Mouse (Mus musculus) MEL-GATA-1-ER (cell line): ENCODE results near the gene Hspa1a.
"Not testable (repeated sequence)": the region's sequence is repeated elsewhere in the genome, so short reads cannot be mapped to it uniquely, and the experiment has no call there.

Experiments used
- DNase-seq: peaks from one replicate; pipeline ENCODE4 v3.0.0-alpha.2; 2012; ENCODE audit warnings: low read depth; ENCODE audit errors: extremely low read depth

The Hspa1a gene

DNA sequence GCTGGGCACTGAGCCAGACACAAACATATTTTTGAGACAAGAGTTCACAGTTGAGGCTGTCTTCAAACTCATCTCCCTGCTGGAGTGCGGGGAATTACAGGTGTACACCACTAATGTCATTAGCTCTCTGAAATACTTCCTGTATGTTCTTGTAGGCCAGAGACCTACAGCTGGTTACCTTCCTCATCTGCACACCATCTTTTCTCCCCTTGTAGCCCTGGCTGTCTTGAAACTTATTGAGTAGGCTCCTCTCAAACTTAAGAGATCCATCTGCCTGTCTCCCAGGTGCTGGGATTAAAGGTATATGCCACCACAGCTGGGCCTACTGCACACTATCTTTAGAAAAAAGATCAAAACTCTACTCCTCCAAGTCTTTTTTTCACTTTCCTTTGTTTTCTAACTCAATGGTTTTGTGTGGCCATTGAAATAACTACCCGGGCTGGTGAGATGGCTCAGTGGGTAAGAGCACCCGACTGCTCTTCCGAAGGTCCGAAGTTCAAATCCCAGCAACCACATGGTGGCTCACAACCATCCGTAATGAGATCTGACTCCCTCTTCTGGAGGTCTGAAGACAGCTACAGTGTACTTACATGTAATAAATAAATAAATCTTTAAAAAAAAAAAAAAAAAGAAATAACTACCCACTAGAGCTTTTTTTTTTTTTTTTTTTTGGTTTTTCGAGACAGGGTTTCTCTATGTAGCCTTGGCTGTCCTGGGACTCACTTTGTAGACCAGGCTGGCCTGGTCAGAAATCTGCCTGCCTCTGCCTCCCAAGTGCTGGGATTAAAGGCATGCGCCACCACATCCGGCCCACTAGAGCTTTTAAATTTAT, 23.0 kb downstream of the Hspa1a start:
- not testable (repeated sequence) for DNase-seq

DNA sequence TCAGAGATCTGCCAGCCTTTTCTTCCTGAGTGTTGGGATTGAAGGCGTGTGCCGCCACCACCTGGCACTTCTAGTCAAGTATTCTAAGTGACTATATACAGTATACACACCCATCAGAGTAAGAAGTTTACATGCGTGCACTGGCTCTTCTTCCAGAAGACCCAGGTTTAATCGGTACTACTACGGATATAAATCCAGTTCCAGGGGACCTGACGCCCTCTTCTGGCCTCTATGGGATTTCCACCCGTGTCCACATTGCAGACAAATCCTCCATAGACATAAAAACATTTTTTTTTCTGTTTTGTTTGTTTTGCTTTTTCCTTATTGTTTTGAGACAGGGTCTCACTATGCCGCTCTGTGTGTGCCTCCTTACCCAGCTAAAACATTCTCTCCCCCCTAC, 24.4 kb downstream of the Hspa1a start:
- DNase-seq = no peak

DNA sequence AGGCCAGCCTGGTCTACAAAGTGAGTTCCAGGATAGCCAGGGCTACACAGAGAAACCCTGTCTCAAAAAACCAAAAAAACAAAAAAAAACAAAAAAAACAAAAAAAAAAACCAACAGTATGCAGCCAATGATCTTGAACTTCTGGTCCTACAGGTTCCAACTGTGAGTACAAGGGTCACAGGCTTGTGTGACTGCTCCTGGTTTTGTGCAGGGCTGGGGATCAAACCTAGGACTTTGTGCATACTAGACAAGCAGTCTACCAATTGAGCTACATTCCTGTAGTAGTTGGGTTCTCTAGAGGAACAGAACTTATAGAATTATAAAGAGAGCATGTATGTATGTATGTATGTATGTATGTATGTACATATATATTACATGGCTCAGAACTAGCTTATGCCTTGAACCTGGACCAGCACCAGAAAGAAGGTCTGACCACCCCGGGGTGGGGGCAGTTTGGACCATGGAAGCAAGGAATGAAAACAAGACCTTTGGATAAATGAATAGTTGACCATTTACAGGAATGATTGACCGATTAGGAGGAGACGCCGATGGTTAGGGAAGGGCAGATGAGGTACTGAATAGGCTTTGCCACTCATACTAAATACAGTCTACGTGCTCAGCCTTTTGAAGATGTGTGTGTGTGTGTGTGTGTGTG, 25.3 kb downstream of the Hspa1a start:
- DNase-seq = no peak

DNA sequence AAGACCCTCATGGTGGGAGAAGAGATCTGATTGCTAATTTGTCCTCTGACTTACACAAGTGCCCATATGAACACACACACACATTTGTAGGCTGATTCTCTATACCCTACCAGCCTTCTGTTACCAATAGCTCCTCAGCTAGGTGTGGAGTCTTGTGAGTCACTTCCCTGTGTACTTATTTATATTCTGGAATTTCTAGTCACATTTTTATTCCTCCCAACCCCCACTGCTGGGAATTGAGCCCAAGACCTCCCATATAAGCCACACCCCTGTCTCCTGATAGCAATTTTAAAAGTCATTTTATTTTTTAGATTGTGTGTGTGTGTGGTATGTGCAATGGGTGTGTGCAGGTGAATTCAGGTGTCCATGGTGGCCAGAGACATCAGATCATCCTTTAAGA, 27.6 kb downstream of the Hspa1a start:
- DNase-seq = no peak

DNA sequence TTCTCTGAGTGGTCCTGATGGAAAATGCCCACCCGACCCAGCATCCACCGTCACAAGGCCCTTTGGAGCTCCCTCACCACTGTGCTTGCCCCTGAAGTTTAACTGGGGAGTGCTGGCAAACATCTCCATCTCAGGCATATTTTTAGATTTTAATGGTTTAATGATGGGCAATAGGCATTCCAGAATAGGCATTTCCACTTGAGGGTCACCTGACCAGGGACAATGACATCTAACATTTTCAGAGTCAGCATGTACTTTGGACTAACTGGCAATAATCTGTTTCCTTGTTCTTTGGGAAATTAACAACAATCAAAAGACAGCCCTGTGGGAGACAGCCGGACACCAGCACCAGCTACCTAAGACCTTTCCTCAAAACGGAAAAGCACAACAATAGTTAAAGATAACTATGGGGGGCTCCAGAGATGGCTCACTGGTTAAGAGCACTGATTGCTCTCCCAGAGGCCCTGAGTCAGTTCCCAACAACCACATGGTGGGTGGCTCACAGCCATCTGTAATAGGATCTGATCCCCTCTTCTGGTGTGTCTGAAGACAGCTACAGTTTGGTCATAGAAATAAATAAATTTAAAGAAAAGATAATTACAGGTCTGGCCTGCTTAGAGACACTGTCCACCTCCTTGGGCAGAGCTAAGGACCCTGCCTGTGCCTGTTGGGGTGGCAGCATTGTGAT, 28.7 kb downstream of the Hspa1a start:
- DNase-seq = no peak

DNA sequence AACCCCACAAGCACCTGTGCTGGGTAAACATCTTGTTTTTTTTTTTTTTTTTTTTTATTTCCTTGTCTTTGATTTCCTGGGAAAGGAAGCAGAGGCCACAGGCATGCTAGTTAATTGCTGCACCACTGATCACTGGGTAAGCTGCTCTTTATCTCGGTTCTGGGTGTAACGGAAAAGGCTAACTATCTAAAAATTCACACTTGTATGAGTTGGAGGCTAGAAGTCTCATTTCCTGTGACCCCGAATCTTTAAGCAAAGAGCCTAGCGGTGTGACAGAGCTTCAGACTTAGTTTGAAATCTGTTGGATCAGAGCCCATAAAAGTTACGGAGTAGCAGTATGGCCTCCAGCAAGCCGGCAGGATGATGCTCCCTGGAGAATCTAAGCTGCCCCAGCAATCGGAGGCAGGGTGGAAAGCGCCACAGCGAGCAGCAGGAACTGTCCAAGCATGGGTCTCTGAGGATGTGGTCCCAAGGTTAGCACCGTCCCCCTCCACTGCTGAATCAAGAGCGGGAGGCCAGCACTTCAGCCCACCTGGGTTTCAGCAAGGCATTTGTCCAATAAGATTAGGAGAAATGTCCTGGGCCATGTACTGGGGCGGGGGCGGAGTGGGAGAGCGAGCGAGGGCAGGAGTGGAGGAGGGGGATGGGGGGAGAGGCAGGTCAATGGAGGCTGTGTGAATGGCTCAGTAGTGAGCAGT, 30.5 kb downstream of the Hspa1a start:
- DNase-seq = peak; percentile 66

DNA sequence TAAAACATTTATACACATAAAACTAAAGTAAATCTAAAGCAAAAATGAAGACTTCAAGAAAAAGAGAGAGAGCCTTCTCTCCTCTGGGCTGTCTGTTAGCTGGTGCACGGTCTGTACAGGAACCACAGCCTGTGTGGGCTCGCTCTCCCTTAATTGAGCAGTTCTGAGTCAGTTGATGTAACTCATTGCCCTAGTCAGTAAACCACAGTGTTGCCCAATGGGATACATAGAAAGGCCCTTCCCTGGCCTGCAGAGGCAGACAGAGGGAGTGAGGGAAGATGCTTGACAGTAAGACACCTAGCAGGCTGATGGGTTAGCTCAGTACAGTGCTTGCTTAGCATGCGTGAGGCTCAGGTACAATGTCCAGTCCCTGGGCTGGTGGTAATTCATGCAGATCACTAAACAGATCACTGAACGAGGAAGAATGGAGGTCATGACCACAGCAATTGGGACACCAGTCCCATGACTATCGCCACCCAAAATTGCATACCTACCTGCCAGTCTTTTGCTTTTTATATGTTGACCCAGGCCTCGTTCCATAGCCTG, 33.9 kb downstream of the Hspa1a start:
- DNase-seq = no peak

DNA sequence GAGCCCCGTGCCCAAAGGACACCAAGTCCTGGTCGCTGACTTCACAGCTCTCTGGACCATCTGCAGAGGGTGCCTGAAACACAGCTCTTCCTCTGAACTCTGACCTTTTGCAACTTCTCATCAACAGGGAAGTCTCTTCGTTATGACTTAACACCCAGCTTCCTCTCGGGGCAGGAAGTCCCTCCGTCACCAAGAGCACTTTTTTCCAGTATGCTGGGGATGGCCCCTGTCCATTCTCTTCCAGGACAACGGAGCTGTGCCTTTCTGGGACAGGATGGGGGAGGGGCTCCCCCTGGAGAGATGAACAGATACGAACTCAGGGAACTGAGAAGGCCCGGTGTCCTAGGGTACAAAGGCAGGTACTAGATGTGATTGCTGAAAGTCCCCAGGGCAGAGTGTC, 37.1 kb downstream of the Hspa1a start:
- no peak for DNase-seq

DNA sequence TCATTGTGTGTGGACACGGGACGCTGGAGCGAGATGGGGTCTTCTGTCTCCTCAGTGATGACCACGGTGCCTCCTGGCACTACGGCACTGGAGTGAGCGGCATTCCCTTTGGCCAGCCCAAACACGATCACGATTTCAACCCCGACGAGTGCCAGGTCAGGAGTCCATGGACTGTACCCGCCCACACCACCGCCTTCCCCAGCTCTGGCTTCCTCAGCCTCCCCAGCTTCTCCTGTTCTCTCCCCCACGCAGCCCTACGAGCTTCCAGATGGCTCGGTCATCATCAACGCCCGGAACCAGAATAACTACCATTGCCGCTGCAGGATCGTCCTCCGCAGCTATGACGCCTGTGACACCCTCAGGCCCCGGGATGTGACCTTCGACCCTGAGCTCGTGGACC, 37.9 kb downstream of the Hspa1a start:
- DNase-seq = no peak

DNA sequence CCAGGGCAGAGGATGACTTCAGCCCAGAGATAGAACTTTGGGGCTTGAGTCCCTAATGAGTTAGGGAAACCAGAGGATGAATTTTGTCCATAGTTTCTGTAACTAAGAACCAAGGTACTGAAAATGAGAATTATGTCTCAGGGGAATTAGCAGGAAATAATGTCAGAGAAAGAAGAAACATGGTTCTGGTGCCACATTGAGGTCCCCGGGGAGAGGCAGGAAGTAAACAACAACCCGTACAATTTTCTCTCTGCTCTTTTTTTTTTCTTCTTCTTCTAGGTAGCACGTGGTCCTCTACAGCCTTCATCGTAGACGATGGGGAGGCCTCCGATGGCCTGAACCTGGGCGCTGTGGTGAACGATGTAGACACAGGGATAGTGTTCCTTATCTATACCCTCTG, 39.7 kb downstream of the Hspa1a start:
- DNase-seq = no peak

DNA sequence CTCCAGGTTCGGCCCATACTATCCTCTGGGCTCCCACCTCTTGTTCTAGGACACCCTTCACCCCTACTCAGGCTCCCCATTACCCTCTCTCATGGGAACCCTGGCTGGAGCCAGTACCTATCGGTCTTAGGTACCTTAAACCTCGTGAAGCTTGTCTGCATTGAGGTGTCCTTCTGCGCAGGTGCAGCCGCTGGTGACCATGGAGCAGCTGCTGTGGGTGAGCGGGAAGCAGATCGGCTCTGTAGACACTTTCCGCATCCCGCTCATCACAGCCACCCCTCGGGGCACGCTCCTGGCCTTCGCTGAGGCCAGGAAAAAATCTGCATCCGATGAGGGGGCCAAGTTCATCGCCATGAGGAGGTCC, 40.2 kb downstream of the Hspa1a start:
- no peak for DNase-seq

DNA sequence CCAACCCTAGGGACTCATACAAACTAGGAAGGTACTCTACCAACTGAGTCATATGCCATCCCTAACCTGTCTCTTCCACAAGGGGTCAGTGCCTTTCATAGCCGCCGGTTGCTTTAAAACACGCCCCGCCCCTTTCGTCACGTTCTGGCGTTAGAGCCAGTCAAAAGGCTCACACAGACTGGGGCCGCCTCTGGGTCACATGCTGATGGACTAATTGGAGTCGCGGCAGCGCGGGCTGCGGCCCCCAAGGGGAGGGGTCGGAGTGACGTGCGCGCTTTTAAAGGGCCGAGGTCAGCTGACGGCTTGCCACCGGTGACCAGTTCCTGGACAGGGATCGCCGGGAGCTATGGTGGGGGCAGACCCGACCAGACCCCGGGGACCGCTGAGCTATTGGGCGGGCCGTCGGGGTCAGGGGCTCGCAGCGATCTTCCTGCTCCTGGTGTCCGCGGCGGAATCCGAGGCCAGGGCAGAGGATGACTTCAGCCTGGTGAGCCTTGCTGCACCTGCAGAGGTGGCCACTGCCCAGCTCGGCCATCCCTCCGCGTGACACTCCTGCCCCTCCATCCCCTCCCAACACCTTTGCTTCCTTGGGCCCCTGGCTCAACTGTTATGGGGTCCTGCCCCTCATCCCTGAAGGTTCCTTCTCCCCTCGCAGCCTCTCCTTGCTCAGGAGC, 40.8 kb downstream of the Hspa1a start, which contains the start of gene Neu1:
Gene Neu1, plus strand, starts transcription at position 193 of the 674 bp plus-strand sequence.
- peak; percentile 95 for DNase-seq

DNA sequence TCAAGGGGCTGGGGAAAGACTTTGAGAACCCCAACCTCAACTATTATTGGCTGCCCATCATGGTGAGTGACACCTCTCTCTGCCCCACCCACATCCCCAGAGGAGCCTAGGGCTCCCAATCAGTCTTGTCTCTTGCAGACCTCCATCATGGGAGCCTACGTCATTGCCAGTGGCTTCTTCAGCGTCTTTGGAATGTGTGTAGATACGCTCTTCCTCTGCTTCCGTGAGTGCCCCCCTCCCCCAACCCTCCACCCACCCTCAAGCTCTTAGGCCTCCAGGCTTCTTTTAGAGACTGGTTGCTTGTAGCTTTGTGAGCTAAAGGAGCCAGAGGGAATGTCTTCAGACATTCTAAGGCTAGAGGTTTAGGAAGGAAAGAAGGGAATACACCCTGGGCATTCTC, 43.1 kb downstream of the Hspa1a start:
- no peak for DNase-seq

DNA sequence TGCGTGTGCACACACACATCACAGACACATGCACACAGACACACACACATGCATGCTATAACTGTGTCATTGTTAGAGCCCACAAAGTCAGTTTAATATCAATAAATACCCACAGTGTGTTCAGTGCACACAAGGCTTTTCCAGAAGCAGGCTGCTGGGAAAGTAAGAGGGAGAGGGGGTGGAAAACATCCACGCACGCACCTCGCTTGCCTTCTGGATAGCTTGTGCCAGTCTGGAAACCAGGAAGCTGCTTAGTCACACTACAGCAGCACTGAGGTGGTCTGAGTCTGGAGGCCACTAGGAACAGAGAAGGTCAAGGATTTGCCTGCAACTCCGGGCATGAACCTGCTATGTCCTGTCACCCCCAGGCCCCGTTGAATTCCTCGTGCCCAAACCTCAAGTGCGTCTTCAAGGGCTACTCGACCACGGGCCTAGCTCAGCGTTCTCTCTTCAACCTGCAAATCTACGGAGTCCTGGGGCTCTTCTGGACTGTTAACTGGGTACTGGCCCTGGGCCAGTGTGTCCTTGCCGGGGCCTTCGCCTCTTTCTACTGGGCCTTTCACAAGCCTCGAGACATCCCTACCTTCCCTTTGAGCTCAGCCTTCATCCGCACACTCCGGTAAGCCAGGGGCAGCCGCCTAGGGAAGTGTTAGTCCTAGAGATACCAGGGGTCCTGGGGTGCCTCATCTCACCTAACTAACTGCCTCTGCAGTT, 44.5 kb downstream of the Hspa1a start:
- DNase-seq = no peak

DNA sequence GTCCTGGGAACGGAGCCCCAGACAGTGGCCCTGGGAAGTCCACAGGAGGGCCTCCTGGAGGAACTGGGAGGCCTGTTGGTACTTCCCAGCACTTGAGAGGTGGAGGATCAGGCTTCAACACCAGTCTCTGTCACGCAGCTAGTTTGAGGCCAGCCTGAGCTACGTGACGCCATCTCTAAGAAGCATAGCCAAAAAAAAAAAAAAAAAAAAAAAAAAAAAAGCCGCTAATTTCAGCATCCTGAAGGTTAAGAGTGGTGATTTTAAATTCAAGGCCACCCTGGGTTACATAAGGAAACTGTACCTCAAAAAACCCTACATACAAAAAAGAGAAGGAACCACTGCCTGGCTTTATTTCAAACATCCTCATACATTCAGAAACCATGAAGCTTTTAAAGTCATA, 47.7 kb downstream of the Hspa1a start:
- DNase-seq = no peak

DNA sequence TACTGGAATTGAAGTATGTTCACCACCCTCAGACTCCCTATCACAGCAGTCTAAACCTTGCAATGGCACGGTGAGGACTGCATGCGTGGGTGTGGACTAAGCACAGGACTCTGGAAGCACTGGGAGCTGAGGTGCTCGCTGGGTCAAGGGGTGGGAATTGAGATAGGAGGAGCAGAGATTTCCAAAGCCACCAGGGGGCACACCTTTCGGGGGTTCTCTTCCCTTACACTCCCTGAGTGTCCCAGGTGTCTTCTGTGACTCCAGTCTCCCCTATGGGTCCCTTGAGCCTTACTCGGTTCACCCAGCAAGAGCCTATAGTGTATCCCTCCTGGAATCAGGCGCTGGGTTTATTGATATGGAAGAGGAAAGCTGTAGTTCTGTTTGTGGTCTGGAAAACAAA, 49.0 kb downstream of the Hspa1a start:
- DNase-seq = no peak
